Mouse (Mus musculus) C2C12 (cell line): Measurements from ENCODE around the gene Zfp473.

Experiments
- CTCF ChIP-seq: IDR thresholded peaks from one replicate; pipeline ENCODE4 v1.5.1; 2011; ENCODE audit not compliant: control insufficient read depth, insufficient read depth, insufficient read length
- MAX ChIP-seq: IDR thresholded peaks from one replicate; pipeline ENCODE4 v1.6.1; 2011; ENCODE audit warnings: mild to moderate bottlenecking, control low read depth
- MYOD1 ChIP-seq: IDR thresholded peaks from one replicate; pipeline ENCODE4 v1.6.1; 2011; ENCODE audit warnings: low read depth; ENCODE audit not compliant: control insufficient read depth, insufficient read length

- no peak for TF ChIP-seq MYOD1
- no peak for TF ChIP-seq MAX
- no peak for TF ChIP-seq CTCF
Measured at GRCm38 (mm10) chr7:44760366-44760765, 9.5 kb upstream of the Zfp473 start.
